Mouse (Mus musculus) lung, adult 2 months (tissue): Measurements from ENCODE around the gene Retreg2. TPM values are rescaled to one million over a fixed set of nuclear protein-coding genes. Genes with fewer than 3 reads are reported as not detected.
A peak's percentile ranks its signal among the peaks of the same experiment; 100 is the strongest.

Experiments used
- DNase-seq: peaks from one replicate; pipeline ENCODE4 v3.0.0; 2022
- H3K4me1 ChIP-seq: fragments of 200-500 bp; 2 replicates; pipeline ENCODE4 v1.6.1; 2011; ENCODE audit warnings: low read length; ENCODE audit not compliant: control insufficient read depth, insufficient read depth
- H3K4me3 ChIP-seq: fragments of 200-500 bp; replicated peaks from 2 replicates; pipeline ENCODE3; 2011; ENCODE audit warnings: low read depth, mild to moderate bottlenecking, control low read depth, low read length; ENCODE audit errors: extremely low read depth
- CTCF ChIP-seq: fragments of 200-500 bp; IDR thresholded peaks from 2 replicates; pipeline ENCODE4 v1.5.1; 2011; ENCODE audit warnings: mild to moderate bottlenecking, low read length, control low read depth; ENCODE audit not compliant: insufficient read depth
- POLR2A ChIP-seq: fragments of 200-500 bp; IDR thresholded peaks from 2 replicates; pipeline ENCODE4 v1.6.1; 2011; ENCODE audit warnings: low read depth, mild to moderate bottlenecking, control low read depth, low read length, borderline replicate concordance; ENCODE audit errors: extremely low read depth
- WGBS: fragments of 180-500 bp; shearing (Covaris S2); methylation state at CpG from one replicate; pipeline ENCODE4 v1.1.7; 2018; 5-methylcytosine and 5-hydroxymethylcytosine counted together
- polyA plus RNA-seq: library from polyadenylated mRNA; depleted of rRNA; stranded (reverse); fragments of >200 nt; gene quantifications from 2 replicates; pipeline ENCODE4 v1.2.3, GENCODE M21; 2012

Gene Retreg2
- polyA plus RNA-seq, 1 experiment, result 123 TPM

GRCm38 (mm10) chr1:75160256-75160617, 17.7 kb downstream of the Retreg2 start:
- no peak for DNase-seq
- H3K4me1 ChIP-seq, result no peaks in the 10 kb centered on the region
- no peak overlapping the region for H3K4me3 ChIP-seq
- TF ChIP-seq CTCF (no peak), POLR2A (no peak)
- 77% methylated on average over 4 of the region's 4 CpGs for WGBS

- DNase-seq, result no peak
- peak overlapping the region; percentile 68 for H3K4me3 ChIP-seq
- TF ChIP-seq CTCF (no peak), POLR2A (no peak)
- peaks cover 7% of the 10 kb centered on the region for H3K4me1 ChIP-seq
- 3% methylated on average over 7 of the region's 7 CpGs for WGBS
These were observed 25.5 kb downstream of the Retreg2 start for GRCm38 (mm10) chr1:75168093-75168471.

- peaks cover 7% of the 10 kb centered on the region for H3K4me1 ChIP-seq
- DNase-seq, result peak; percentile 99
- WGBS, result 2% methylated on average over 56 of the region's 59 CpGs
- peak within 1 kb of the TSS; percentile 72 for H3K4me3 ChIP-seq
- peak; percentile 79; the same call in 1 of the 2 replicates for TF ChIP-seq POLR2A
- TF ChIP-seq CTCF, result no peak
These were observed 26.2 kb downstream of the Retreg2 start, which contains the start of gene Zfand2b for GRCm38 (mm10) chr1:75168472-75169464. TSS of gene Zfand2b (plus strand) at chr1:75168646.

GRCm38 (mm10) chr1:75179334-75180104, 36.9 kb downstream of the Retreg2 start:
- DNase-seq, result no peak
- Histone ChIP-seq H3K4me1 (peaks cover 6% of the 10 kb centered on the region; the same call in 1 of the 2 replicates), H3K4me3 (peak overlapping the region; percentile 78)
- WGBS, result 6% methylated on average over 23 of the region's 23 CpGs
- TF ChIP-seq CTCF (no peak), POLR2A (no peak)

- WGBS, result under 1% methylated on average over 31 of the region's 31 CpGs
- Histone ChIP-seq H3K4me3 (peak within 1 kb of the TSS; percentile 78), H3K4me1 (peaks cover 6% of the 10 kb centered on the region; the same call in 1 of the 2 replicates)
- TF ChIP-seq POLR2A (peak; percentile 52; the same call in 1 of the 2 replicates), CTCF (no peak)
- peak; percentile 84 for DNase-seq
These were observed 37.6 kb downstream of the Retreg2 start, which contains the start of gene Abcb6 for GRCm38 (mm10) chr1:75180105-75180590. TSS of gene Abcb6 (minus strand) at chr1:75180392.

GRCm38 (mm10) chr1:75180741-75181140, 38.2 kb downstream of the Retreg2 start:
- TF ChIP-seq POLR2A (no peak), CTCF (no peak)
- no peak overlapping the region for H3K4me3 ChIP-seq
- 33% methylated on average over 7 of the region's 7 CpGs for WGBS

GRCm38 (mm10) chr1:75181377-75181870, 38.8 kb downstream of the Retreg2 start:
- 80% methylated on average over 4 of the region's 4 CpGs for WGBS
- no peak for DNase-seq
- Histone ChIP-seq H3K4me1 (peaks cover 6% of the 10 kb centered on the region; the same call in 1 of the 2 replicates), H3K4me3 (no peak overlapping the region)
- TF ChIP-seq POLR2A (no peak), CTCF (no peak)

More at GRCm38 (mm10) chr1:75180741-75181140, 38.2 kb downstream of the Retreg2 start:
- no peak for DNase-seq
- peaks cover 6% of the 10 kb centered on the region; the same call in 1 of the 2 replicates for H3K4me1 ChIP-seq

- 71% methylated on average over 4 of the region's 4 CpGs for WGBS
- TF ChIP-seq POLR2A, result no peak
- 0 out of 2 replicates have a peak, but pooled peaks have one; percentile 8 for TF ChIP-seq CTCF
- Histone ChIP-seq H3K4me1 (peaks cover 6% of the 10 kb centered on the region; the same call in 1 of the 2 replicates), H3K4me3 (no peak overlapping the region)
- DNase-seq, result no peak
These were observed 39.6 kb downstream of the Retreg2 start for GRCm38 (mm10) chr1:75182160-75182559.

GRCm38 (mm10) chr1:75185495-75185894, 42.9 kb downstream of the Retreg2 start:
- Histone ChIP-seq H3K4me1 (0 out of 2 replicates have a peak, but pooled peaks cover 2% of the 10 kb centered on the region), H3K4me3 (no peak overlapping the region)
- DNase-seq, result no peak
- 94% methylated on average over 11 of the region's 11 CpGs for WGBS
- no peak for TF ChIP-seq CTCF
- TF ChIP-seq POLR2A, result no peak
